Mouse (Mus musculus) stomach, embryonic 16.5 days (tissue): ENCODE measurements around the gene Bcl2l1. TPM values are rescaled to one million over a fixed set of nuclear protein-coding genes. Genes with fewer than 3 reads are reported as not detected.

Experiments
- ATAC-seq: fragments of 200-750 bp; cut with Nextera tagmentation; 2 replicates; pipeline ENCODE4 v1.8.0; 2017; ENCODE audit warnings: moderate number of reproducible peaks, moderate TSS enrichment; ENCODE audit not compliant: insufficient read depth, low FRiP score
- H3K27ac ChIP-seq: fragments of 300-500 bp; sonication (generic); 2 replicates; pipeline ENCODE4 v1.5.1; 2014; ENCODE audit warnings: low read length
- H3K27me3 ChIP-seq: fragments of 300-500 bp; sonication (generic); 2 replicates; pipeline ENCODE4 v1.6.1; 2014; ENCODE audit warnings: low read length, control low read depth, mixed read lengths; ENCODE audit not compliant: control insufficient read depth, insufficient read depth
- H3K36me3 ChIP-seq: fragments of 300-500 bp; sonication (generic); 2 replicates; pipeline ENCODE4 v1.6.1; 2014; ENCODE audit warnings: low read length; ENCODE audit not compliant: control insufficient read depth, insufficient read depth
- H3K4me1 ChIP-seq: fragments of 300-500 bp; sonication (generic); 2 replicates; pipeline ENCODE4 v1.6.1; 2014; ENCODE audit warnings: low read length, control low read depth, mixed read lengths; ENCODE audit not compliant: control insufficient read depth, insufficient read depth
- H3K4me2 ChIP-seq: fragments of 300-500 bp; sonication (generic); 2 replicates; pipeline ENCODE4 v1.6.1; 2014; ENCODE audit warnings: low read depth, low read length, mixed read lengths
- H3K4me3 ChIP-seq: fragments of 300-500 bp; sonication (generic); replicated peaks from 2 replicates; pipeline ENCODE4 v1.5.1; 2014; ENCODE audit warnings: mild to moderate bottlenecking, low read length
- H3K9ac ChIP-seq: fragments of 300-500 bp; sonication (generic); 2 replicates; pipeline ENCODE4 v1.6.1; 2014; ENCODE audit warnings: low read length
- H3K9me3 ChIP-seq: fragments of 300-500 bp; sonication (generic); replicated peaks from 2 replicates; pipeline ENCODE4 v1.6.1; 2016; ENCODE audit warnings: low read length, control low read depth; ENCODE audit not compliant: control insufficient read depth
- WGBS: fragments of 180-500 bp; shearing (Covaris S2); extraction: QIAGEN DNeasy Blood & Tissue Kit; methylation state at CpG from one replicate; pipeline ENCODE4 v1.1.7; 2014; 5-methylcytosine and 5-hydroxymethylcytosine counted together
- polyA plus RNA-seq: library from polyadenylated mRNA; unstranded; fragments of >200 nt; fragmentation: Nextera tagmentation; extraction: Ambion mirVana; gene quantifications from 2 replicates; pipeline ENCODE4 v1.2.1, GENCODE M21; 2015

Bcl2l1 gene
- polyA plus RNA-seq, 1 experiment from 2014 or later: 78.1 TPM

DNA sequence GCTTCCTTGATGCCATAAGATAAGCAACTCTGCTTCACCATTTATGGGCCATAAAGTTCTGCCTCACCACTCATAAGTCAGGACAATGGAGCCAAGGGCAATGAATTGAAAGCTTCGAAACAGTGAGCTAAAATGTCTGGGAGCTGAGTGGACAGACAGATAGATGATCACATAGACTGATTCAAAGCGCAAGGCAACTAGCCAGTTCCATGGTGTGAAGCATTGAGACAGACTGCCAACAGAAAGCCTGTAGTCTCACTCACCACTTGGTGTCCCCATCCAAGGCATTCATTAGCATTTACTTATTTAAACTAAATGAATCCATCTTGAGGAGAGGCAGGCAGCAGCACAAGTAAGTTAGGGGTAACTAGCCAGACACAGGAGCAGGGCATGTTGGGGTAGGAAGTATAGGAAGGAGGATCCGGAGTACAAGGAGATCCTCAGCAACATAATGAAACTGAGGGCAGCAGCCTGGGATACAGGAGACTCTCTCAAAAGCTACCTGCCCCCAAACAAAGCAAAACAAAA lies 12.4 kb downstream of the Bcl2l1 start:
- Histone ChIP-seq H3K27ac (no peak overlapping the region), H3K9me3 (no peaks in the 10 kb centered on the region), H3K4me2 (no peak overlapping the region), H3K9ac (no peak overlapping the region), H3K36me3 (no peaks in the 10 kb centered on the region), H3K4me1 (peaks cover 54% of the 10 kb centered on the region), H3K4me3 (no peak overlapping the region), H3K27me3 (no peaks in the 10 kb centered on the region)
- no peak for ATAC-seq
- WGBS: 92% methylated on average over 3 of the region's 3 CpGs

DNA sequence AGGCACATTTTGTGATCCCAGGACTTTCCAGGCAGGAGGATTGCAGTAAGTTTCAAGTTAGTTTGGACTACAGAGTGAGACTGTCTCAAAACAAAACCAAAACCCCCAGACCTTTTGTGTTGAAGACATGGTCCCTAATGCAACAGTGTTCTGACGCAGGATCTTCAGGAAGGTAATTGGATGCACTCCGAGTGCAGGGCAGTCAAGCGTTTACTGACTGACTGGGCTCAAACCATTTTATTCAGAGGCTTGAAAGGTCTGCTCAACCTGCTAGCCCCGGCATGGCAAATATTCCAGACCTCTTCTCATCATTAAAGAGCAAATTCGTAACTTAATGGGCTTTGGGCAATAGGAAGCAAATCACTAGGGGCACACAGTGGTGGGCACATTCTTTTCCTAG lies 12.8 kb downstream of the Bcl2l1 start:
- 83% methylated on average over 5 of the region's 5 CpGs for WGBS
- Histone ChIP-seq H3K27me3 (no peaks in the 10 kb centered on the region), H3K4me2 (no peak overlapping the region), H3K36me3 (no peaks in the 10 kb centered on the region), H3K4me3 (no peak overlapping the region), H3K9ac (no peak overlapping the region), H3K4me1 (peaks cover 55% of the 10 kb centered on the region), H3K27ac (peak overlapping the region; percentile 86; the same call in 1 of the 2 replicates), H3K9me3 (no peaks in the 10 kb centered on the region)
- ATAC-seq: no peak

GRCm38 (mm10) chr2:152817596-152818291 lies 13.8 kb downstream of the Bcl2l1 start:
- Histone ChIP-seq H3K9ac (peak overlapping the region; percentile 46), H3K36me3 (no peaks in the 10 kb centered on the region), H3K4me3 (no peak overlapping the region), H3K9me3 (no peaks in the 10 kb centered on the region), H3K27me3 (no peaks in the 10 kb centered on the region), H3K4me2 (no peak overlapping the region), H3K27ac (peak overlapping the region; percentile 86), H3K4me1 (peaks cover 55% of the 10 kb centered on the region)
- 22% methylated on average over 6 of the region's 6 CpGs for WGBS
- peak; percentile 43; the same call in 1 of the 2 replicates for ATAC-seq

GRCm38 (mm10) chr2:152816657-152817348 lies 14.7 kb downstream of the Bcl2l1 start:
- no peak overlapping the region for H3K9ac ChIP-seq
- H3K4me2 ChIP-seq: no peak overlapping the region
- no peak overlapping the region for H3K4me3 ChIP-seq
- H3K27ac ChIP-seq: peak overlapping the region; percentile 86
- H3K4me1 ChIP-seq: peaks cover 60% of the 10 kb centered on the region
- no peaks in the 10 kb centered on the region for H3K36me3 ChIP-seq
- 64% methylated on average over 3 of the region's 3 CpGs for WGBS
- H3K9me3 ChIP-seq: no peaks in the 10 kb centered on the region
- H3K27me3 ChIP-seq: no peaks in the 10 kb centered on the region
- ATAC-seq: no peak

DNA sequence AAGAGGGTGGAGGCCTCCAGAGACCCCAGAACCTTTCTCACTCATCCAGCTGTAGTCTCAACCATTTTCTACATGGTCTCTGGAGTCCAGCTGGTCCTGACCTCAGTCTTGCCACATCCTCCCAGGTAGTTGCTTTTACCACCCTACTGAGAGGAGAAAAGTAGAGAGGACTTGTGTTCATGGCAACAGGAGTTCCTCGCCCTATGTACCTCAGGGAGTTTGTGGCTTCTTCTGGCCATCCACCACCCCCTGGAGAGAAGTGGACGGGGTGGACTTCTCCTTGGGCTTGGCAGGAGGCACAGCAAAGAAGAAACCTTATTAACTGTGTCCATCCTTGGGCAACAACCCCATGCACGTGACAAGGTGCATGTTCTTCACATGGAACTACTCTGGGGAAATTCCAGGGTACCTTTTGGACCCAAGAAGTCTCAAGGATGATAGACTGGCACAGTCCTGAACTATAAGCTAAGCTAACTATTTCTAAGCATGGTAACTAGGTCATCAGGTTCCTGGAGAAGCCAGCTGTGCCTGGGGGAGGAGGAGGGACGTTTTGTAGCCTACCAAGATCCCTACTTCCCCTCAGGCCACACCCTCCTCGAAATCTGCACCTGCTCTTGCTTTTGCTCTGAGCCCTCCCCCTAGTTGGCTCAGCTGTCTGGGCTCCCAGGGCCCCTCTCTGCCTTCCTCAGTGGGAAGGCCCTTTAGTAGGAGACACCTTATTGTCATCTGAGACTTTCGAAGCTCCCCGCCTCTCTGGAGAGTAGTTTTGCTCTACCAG lies 15.5 kb downstream of the Bcl2l1 start:
- Histone ChIP-seq H3K4me2 (no peak overlapping the region), H3K4me1 (peaks cover 59% of the 10 kb centered on the region), H3K27me3 (no peaks in the 10 kb centered on the region), H3K9me3 (no peaks in the 10 kb centered on the region), H3K4me3 (no peak overlapping the region), H3K36me3 (no peaks in the 10 kb centered on the region), H3K9ac (no peak overlapping the region), H3K27ac (peak overlapping the region; percentile 86)
- ATAC-seq: peak; percentile 26; the same call in 1 of the 2 replicates
- 61% methylated on average over 7 of the region's 7 CpGs for WGBS

- H3K4me3 ChIP-seq: no peak overlapping the region
- WGBS: 61% methylated on average over 6 of the region's 6 CpGs
- H3K27ac ChIP-seq: peak overlapping the region; percentile 4; the same call in 1 of the 2 replicates
- no peaks in the 10 kb centered on the region for H3K9me3 ChIP-seq
- H3K4me1 ChIP-seq: peaks cover 50% of the 10 kb centered on the region
- no peak overlapping the region for H3K4me2 ChIP-seq
- H3K36me3 ChIP-seq: no peaks in the 10 kb centered on the region
- no peak overlapping the region for H3K9ac ChIP-seq
- ATAC-seq: no peak
- H3K27me3 ChIP-seq: no peaks in the 10 kb centered on the region
Observed at GRCm38 (mm10) chr2:152814213-152814874, 17.2 kb downstream of the Bcl2l1 start.

- ATAC-seq: no peak
- no peaks in the 10 kb centered on the region for H3K36me3 ChIP-seq
- H3K9ac ChIP-seq: no peak overlapping the region
- H3K27ac ChIP-seq: no peak overlapping the region
- no peaks in the 10 kb centered on the region for H3K27me3 ChIP-seq
- peaks cover 48% of the 10 kb centered on the region for H3K4me1 ChIP-seq
- no peak overlapping the region for H3K4me3 ChIP-seq
- 96% methylated on average over 1 of the region's 1 CpGs for WGBS
- H3K9me3 ChIP-seq: no peaks in the 10 kb centered on the region
- no peak overlapping the region for H3K4me2 ChIP-seq
Observed at GRCm38 (mm10) chr2:152813232-152813631, 18.3 kb downstream of the Bcl2l1 start.

DNA sequence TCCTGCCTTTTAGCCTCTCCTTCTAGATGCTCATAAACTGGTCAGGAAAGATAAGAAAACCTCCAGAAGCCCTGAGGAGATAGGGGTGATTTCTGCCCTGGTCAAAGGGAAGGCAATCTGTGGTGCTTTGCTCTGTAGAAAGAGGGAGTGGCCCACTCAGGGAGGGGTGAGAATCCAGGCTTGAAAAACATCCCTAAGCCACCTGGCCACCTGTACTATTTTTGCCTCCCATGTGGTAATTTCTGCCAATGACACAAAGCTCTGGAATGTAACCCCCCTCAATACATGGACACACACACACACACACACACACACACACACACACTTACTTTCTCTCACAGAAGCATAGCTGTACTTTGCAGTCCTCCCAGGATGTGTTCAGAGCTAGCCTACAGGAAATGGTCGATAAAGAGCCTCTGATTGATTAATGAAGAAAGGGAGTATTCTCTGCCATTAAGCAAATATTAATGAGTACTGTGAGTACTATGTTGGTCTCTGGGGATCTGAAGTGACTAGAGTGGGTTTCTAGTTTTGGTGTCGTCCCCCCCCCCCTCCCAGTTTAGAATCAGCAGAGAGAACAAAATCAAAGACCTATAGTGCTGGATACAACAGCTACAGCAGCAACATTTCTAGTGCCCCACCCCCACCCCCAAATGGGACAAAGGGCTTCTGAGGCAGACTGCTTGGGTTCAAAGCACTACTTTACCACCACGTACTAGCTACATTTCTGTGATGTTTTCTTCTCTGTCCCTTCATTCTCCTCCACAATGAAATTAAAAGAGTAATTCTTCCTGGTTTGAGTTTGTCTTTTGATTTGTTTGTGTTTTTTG lies 20.0 kb downstream of the Bcl2l1 start:
- Histone ChIP-seq H3K9ac (peak overlapping the region; percentile 10; the same call in 1 of the 2 replicates), H3K4me1 (peaks cover 31% of the 10 kb centered on the region), H3K9me3 (no peaks in the 10 kb centered on the region)

More for the DNA sequence above, 20.0 kb downstream of the Bcl2l1 start:
- no peaks in the 10 kb centered on the region for H3K36me3 ChIP-seq
- H3K4me3 ChIP-seq: no peak overlapping the region
- WGBS: 35% methylated on average over 3 of the region's 3 CpGs
- H3K27me3 ChIP-seq: no peaks in the 10 kb centered on the region
- H3K4me2 ChIP-seq: no peak overlapping the region
- peak; percentile 71 for ATAC-seq
- H3K27ac ChIP-seq: peak overlapping the region; percentile 63
